Mouse (Mus musculus) frontal cortex, postnatal 36 days (tissue): ENCODE measurements around the gene Kcnj13.

Experiments
- DNase-seq, 2 experiments: peaks; one replicate each; pipeline ENCODE4 v3.0.0; 2022; ENCODE audit warnings: low spot score in 2 of 2

Kcnj13 gene

GRCm38 (mm10) chr1:87394594-87394993 is at the start of gene Kcnj13:
TSS of gene Kcnj13 (minus strand) at chr1:87394729.
- DNase-seq = no peak

DNA sequence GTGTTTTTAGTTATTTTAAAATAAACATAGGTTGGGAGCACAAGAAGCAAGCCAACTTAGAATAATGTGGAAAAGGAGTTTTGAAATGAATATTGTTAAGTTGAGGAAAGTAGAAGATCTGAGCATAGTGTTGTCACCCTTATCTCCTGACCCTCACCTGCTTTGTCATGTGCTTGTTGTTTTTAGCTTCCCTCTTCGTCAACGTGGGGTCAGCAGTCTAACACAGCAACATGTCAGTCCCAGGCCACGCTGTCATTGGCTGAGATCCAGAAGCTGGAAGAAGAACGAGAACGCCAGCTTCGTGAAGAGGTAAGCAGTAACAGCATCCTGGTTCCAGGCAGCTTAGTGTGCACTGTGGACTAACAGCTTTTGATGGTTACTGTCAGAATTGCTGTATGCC is 42.1 kb upstream of the Kcnj13 start:
- DNase-seq = no peak

DNA sequence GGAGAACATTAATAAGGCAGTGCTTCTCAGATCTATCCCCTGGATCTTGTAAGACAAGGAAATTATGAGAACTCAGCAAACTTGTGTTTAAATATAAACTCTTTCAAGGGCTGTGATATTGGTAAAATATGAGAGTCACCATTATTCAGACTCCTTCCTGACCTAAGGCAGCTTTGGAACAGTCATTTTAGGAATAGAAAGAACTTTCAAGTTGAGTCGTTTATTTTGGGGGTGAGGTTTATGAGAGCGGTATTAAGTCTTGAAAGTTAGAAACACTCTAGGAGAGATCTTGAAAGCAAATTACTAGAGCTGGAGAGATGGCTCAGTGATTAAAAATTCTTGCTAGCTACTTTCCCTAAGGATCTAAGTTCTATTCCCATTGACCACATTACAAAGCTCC is 40.6 kb upstream of the Kcnj13 start:
- DNase-seq = no peak

DNA sequence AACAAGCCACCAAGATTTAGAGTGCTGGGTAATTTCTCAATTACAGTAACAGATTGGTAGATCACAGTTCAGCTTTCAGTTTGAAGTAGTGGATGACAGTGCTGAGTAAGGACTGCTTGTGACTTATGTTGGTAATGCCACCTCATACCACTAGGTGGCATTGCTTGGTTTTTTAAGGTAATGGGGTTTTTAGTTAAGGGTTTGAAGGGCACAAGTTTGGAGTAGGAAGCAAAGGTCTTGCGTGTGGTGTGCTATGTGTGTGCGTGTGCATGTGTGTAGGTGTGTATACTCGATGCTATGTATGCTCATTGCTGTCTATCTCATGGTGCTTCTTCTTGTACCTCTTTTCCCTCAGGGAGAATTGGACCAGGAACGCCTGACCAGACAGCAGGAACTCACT is 24.2 kb upstream of the Kcnj13 start:
- DNase-seq = peak in 1 of 2 experiments; percentile 22

GRCm38 (mm10) chr1:87409380-87409779 is 14.9 kb upstream of the Kcnj13 start:
- DNase-seq = no peak

GRCm38 (mm10) chr1:87406012-87406411 is 11.5 kb upstream of the Kcnj13 start:
- no peak for DNase-seq

DNA sequence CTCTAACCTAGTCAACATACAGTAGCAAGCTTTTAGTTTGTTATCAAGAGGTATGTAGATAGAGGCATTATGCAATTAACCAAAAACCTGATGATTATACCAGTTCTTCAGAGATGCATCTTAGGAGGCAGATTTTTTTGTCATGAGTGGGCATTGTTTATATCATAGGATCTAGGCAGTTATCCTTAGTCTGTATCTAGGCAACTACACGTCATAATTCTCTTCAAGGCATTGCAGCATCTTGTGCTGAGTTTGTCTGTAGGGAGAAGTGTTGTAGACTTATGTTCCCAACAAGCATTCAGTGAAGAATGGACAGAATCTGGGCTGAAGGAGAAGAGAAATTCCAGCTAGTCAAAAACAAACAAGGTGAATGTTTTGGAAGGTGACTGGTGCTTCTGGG is 10.2 kb upstream of the Kcnj13 start:
- DNase-seq = no peak

- DNase-seq = no peak
Observed at GRCm38 (mm10) chr1:87396923-87397586, 2.5 kb upstream of the Kcnj13 start.

- no peak for DNase-seq
Observed at GRCm38 (mm10) chr1:87393444-87394195, 909 bp downstream of the Kcnj13 start.

GRCm38 (mm10) chr1:87386436-87387092 is 8.0 kb downstream of the Kcnj13 start:
- DNase-seq = no peak

DNA sequence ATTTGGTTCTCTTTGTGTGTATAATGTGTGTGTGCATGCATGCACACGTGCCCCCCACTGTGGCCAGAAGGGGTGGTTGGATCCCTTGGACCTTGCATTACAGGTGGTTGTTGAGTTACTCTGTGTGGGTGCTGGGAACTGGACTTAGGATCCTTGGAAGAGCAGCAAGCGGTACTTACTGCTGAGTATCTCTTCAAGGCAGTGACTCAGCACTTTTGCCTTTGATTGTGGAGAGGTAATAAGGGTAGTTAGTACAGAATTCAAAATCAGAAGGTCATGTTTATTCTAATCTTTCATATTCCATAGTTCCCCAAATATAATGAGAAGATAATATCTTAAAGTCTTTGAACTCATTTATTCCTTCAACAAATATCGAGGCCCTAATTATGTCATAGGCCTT is 13.4 kb downstream of the Kcnj13 start:
- DNase-seq = no peak

DNA sequence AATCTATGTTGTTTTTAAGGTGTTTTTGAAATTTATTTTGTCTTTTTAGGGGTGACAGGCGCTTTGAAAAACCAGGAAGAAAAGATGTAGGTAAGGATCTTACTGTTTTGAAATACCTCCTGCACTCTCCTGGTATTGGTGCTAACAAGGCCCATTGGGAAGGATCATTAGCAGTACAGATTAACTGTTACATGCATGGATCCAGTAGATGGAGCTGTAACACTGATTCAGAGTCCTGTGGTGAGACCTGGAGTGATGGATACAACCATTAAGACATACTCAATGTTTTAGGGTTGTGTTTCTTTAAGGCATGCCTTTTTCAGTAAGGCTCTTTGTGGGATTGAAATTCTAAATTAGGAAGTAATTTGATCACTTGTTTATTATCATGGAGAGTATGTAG is 14.6 kb downstream of the Kcnj13 start:
- DNase-seq = no peak

DNA sequence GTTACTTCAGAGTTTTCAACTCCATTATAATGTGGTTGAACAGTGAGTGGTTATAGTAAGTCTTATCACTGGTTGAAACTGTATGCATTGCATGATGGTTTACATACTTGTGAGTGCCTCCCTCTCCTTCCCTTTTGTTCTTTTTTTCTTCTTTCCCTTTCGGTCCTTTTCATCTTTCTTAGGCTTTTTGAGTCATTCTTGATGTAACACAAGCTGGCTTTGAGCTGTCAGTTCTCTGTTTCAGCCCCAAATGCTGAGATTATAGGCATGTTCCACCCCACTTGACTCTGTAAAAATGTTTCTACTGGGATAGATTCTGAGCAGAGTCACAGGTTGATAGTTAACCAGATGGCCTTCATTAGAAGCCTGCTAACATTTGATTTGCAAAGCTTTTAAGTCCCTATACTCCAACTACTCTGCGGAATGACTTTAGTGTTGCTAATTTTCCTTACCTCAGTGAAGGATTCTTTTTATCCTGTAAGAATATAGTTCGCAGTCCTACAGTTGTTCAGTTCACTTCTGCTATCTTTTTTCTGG is 16.4 kb downstream of the Kcnj13 start:
- DNase-seq = no peak

DNA sequence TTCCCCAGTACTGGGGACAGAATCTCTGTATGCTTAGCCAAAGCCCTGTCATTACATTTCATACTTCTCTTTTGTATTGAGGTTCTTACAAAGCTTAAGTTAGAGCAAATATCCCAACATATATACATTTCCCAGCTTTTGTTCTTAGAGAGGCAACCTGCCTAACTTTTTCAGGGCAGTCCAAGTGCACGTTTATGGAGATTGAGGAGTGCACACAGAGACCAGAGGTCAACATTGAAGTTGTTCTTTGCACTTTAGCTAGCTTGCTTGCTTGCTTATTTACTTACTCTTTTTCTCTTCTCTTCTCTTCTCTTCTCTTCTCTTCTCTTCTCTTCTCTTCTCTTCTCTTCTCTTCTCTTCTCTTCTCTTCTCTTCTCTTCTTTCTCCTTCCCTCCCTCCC is 34.3 kb downstream of the Kcnj13 start:
- no peak for DNase-seq

DNA sequence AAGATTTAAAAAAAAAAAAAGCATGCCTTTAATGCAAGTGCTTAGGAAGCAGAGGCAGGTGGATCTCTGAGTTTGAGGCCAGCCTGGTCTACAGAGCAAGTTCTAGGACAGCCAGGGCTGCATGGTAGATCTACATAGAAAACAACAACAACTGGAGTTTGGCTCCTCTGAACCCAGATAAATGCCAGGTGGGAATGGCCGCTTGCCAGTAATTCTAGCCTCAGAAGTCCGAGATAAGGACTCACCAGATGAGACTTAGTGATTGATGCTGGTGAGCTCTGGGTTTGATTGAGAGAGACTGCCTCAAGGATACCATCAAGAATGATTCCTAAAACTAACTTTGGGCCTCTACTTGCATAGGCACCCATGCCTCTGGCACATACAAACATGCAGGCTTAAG is 44.0 kb downstream of the Kcnj13 start:
- no peak for DNase-seq
